Mouse (Mus musculus): ENCODE measurements at regions not wholly inside any gene's neighbourhood (a gene's known extent, or its start where the extent isn't known, plus 50 kb on each side); places are given as distances from the start of the nearest gene placed in this dataset.

DNA sequence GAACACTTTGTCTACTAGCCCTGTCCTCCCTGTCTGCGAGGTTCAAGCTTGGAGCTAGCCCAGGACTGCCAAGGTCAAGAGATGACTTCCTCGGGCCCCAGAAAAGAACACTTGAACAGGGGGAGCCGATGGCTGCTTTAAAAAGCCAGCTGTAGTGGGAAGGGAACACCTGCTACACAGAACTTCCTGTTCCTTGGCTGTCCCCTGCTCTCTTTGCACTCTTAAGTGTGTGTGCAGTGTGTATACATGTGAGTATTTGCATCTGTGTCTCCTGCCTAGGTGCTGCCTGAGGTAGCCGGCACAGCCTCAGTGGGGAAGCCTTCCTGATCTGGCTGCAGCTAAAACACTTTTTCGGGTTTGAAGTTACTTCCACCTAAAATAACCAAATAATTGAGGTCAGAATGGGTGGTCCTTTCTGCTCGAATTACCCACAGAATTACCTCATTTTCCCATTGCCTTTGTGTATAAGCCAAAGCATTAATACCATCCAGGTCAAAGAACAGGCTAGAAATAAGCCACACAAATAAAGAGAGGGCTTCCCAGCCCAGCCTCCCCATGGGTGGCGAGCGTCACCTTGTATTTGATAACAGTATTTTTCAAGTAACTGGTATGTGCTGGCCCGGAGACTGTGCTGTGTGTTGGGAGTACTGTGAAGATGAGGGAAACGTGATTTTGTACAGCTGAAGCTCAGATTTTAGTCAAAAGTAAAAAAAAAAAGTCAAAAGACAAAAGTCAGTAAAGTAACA is 84.2 kb upstream of the Lclat1 start:
- no peak overlapping the region for H3K4me3 ChIP-seq
- no peaks in the 10 kb centered on the region for H3K27me3 ChIP-seq (replicated peaks; ENCODE audit: low read depth, poor library complexity, severe bottlenecking)
- DNase-seq (ENCODE audit: low spot score): no peak
- WGBS: 60% methylated on average over 10 of the region's 10 CpGs
- no peaks in the 10 kb centered on the region for H3K9me3 ChIP-seq
- no peak overlapping the region for H3K27ac ChIP-seq (replicated peaks)
- H3K4me1 ChIP-seq: peaks cover 17% of the 10 kb centered on the region
- H3K36me3 ChIP-seq (replicated peaks): no peaks in the 10 kb centered on the region

DNA sequence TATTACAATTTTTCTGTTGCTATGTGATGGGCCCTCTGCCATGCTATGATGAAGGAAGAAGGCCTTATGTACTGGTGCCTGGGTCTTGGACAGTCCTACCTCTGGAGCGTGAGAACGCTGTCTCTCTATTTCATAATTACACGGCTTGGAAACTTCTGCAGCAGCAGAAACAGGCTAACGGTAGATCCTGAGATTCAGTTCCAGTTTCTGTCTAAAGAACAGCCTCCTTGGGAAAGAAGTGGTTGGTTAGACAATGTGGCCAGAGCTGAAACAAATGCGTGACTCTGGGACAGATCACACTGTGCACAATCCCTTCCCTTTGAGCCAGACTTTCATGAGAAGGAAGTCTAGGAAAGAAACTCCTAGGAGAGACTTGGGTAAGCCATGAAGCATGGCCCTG is 80.7 kb upstream of the Lclat1 start:
- no peak for DNase-seq (ENCODE audit: low spot score)
- H3K4me1 ChIP-seq: peaks cover 23% of the 10 kb centered on the region
- no peak overlapping the region for H3K4me3 ChIP-seq
- H3K9me3 ChIP-seq: no peaks in the 10 kb centered on the region
- 92% methylated on average over 5 of the region's 5 CpGs for WGBS
- 0 out of 2 replicates have a peak, but pooled peaks cover under 1% of the 10 kb centered on the region for H3K27me3 ChIP-seq (replicated peaks; ENCODE audit: low read depth, poor library complexity, severe bottlenecking)
- no peak overlapping the region for H3K27ac ChIP-seq (replicated peaks)
- no peaks in the 10 kb centered on the region for H3K36me3 ChIP-seq (replicated peaks)

DNA sequence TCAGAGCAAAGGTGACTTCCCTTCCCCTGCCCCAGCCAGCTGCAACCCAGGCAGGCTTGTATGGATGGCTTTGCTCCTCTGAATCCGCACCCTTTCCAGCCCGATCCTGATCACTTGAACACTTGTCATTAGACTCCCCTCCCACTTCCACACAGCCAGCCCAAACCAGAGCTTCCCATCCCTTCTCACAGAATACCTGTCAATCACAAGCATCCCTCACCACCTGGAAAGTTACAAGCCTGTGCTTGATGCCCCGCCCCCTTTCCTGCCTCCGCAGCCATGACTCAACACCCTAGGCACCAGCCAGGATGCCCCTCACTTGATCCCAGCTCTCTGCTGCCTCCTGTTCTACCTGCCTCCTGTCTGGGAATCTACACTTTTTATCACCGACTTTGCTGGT is 76.0 kb upstream of the Lclat1 start:
- 67% methylated on average over 5 of the region's 5 CpGs for WGBS
- no peak for DNase-seq (ENCODE audit: low spot score)
- Histone ChIP-seq H3K27ac (replicated peaks) (no peak overlapping the region), H3K27me3 (replicated peaks; ENCODE audit: low read depth, poor library complexity, severe bottlenecking) (0 out of 2 replicates have a peak, but pooled peaks cover 3% of the 10 kb centered on the region), H3K9me3 (no peaks in the 10 kb centered on the region), H3K4me3 (no peak overlapping the region), H3K36me3 (replicated peaks) (no peaks in the 10 kb centered on the region), H3K4me1 (peaks cover 28% of the 10 kb centered on the region)

DNA sequence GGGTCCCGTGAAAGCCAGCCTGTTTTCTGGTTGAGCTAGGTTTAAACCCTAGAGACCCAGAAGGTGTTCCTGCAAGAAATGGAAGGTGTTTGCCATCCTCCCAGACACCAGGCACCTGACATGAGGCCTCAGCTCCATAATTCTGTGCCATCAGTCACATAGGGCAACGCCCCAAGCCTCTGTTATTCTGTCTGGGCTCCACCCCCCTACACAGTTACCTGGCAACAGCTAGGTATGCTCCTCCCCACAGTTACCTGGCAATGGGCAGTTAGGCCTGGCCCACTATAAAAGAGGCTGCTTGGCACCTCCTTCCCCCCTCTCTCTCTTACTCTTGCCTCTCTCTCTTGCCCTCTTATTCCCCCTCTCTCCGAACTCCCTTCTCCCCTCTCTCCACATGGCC is 75.5 kb upstream of the Lclat1 start:
- Histone ChIP-seq H3K9me3 (no peaks in the 10 kb centered on the region), H3K4me3 (no peak overlapping the region), H3K4me1 (peaks cover 28% of the 10 kb centered on the region), H3K36me3 (replicated peaks) (no peaks in the 10 kb centered on the region), H3K27ac (replicated peaks) (no peak overlapping the region), H3K27me3 (replicated peaks; ENCODE audit: low read depth, poor library complexity, severe bottlenecking) (0 out of 2 replicates have a peak, but pooled peaks cover 3% of the 10 kb centered on the region)
- DNase-seq (ENCODE audit: low spot score): no peak
- 77% methylated on average over 3 of the region's 3 CpGs for WGBS

DNA sequence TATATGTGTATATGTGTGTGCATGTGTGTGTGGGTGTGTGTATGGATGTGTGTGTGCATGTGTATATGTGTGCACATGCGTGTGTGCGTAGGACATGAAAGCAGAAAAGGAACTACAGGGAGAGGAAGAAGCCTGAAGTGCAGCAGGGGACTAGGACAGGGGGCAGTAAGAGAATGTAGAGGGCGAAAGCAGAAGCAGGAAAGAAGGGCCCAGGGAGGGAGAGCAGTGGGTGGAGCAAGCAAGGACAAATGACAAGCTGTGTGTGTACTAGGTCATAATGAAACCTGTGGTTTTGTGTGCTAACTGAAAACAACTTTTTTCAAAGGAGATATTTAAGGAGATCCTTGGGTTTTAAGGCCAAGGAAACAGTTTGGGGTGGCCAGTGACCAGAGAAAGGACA is 73.4 kb upstream of the Lclat1 start:
- WGBS: 80% methylated on average over 3 of the region's 3 CpGs
- H3K27me3 ChIP-seq (replicated peaks; ENCODE audit: low read depth, poor library complexity, severe bottlenecking): 0 out of 2 replicates have a peak, but pooled peaks cover 3% of the 10 kb centered on the region
- H3K9me3 ChIP-seq: no peaks in the 10 kb centered on the region
- DNase-seq (ENCODE audit: low spot score): no peak
- peaks cover 28% of the 10 kb centered on the region for H3K4me1 ChIP-seq
- H3K4me3 ChIP-seq: no peak overlapping the region
- no peaks in the 10 kb centered on the region for H3K36me3 ChIP-seq (replicated peaks)
- H3K27ac ChIP-seq (replicated peaks): no peak overlapping the region

DNA sequence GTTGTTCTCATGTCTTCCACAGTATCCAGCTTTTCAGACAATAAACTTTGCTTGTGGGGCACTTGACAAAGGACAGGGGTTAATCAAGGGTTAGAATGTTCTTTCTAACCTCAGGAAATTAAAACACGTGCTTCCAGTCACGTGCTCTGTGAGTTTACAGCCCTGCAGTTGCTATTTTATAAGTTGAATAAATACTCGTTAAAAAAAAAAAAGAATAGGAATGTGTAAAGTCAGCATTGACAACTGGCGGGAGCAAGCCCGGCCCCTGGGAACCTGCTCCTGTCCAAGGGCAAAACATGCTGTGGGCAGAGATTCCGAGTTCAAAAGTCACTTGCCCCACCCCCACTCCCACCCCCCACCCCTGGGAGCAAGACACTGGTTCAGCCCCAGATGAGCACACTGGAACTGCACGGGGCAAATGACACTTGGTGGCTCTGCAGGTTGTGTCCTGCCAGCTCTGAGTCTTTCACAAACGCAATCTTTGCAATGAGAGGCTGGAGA is 72.8 kb upstream of the Lclat1 start:
- 0 out of 2 replicates have a peak overlapping the region, but pooled peaks have one; percentile 44 for H3K27ac ChIP-seq (replicated peaks)
- DNase-seq (ENCODE audit: low spot score): no peak
- no peaks in the 10 kb centered on the region for H3K36me3 ChIP-seq (replicated peaks)
- peaks cover 28% of the 10 kb centered on the region for H3K4me1 ChIP-seq
- no peaks in the 10 kb centered on the region for H3K9me3 ChIP-seq
- H3K4me3 ChIP-seq: no peak overlapping the region
- H3K27me3 ChIP-seq (replicated peaks; ENCODE audit: low read depth, poor library complexity, severe bottlenecking): 0 out of 2 replicates have a peak, but pooled peaks cover 3% of the 10 kb centered on the region
- WGBS: 37% methylated on average over 8 of the region's 8 CpGs

DNA sequence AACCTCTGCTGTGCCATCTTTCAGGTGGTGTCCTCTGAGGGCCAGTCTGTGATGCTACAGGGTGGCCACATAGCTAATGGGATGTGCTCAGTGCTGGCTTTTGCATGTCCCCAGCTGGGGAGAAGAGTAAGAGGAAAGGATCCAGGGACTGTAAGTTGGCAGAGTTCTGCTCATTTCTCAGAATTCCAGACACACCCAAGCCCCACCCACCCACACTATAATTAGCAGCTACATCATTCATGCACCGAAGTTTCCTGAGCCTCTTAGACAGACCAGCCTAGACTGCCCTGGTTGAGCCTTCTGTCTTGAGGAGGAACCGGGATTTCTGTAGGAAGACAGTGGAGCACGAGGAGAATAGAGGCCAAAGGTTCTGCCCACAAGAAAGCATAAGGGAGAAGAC is 70.9 kb upstream of the Lclat1 start:
- H3K4me1 ChIP-seq: peaks cover 25% of the 10 kb centered on the region
- H3K27ac ChIP-seq (replicated peaks): no peak overlapping the region
- no peaks in the 10 kb centered on the region for H3K36me3 ChIP-seq (replicated peaks)
- H3K9me3 ChIP-seq: no peaks in the 10 kb centered on the region
- H3K4me3 ChIP-seq: no peak overlapping the region
- WGBS: 80% methylated on average over 3 of the region's 3 CpGs
- H3K27me3 ChIP-seq (replicated peaks; ENCODE audit: low read depth, poor library complexity, severe bottlenecking): 0 out of 2 replicates have a peak, but pooled peaks cover 3% of the 10 kb centered on the region
- DNase-seq (ENCODE audit: low spot score): no peak

DNA sequence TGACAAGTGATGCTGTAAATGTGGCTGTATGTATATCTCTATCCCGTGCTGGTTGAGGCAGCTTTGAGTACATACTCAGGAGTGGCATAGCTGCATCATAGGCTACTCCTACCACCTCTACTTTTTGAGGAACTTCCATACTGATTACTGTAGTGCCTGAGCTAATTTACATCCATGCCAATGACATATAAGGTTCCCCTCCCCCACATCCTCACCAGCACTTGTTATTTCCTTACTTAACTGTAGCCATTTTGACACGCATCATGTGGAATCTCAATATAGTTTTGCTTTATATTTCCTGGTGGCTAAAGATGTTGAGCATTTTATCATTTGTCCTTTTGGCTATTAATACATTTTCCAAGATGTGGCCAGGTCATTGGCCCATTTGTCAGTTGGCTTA is 69.2 kb upstream of the Lclat1 start:
- Histone ChIP-seq H3K27me3 (replicated peaks; ENCODE audit: low read depth, poor library complexity, severe bottlenecking) (no peaks in the 10 kb centered on the region), H3K36me3 (replicated peaks) (no peaks in the 10 kb centered on the region), H3K4me3 (no peak overlapping the region), H3K27ac (replicated peaks) (no peak overlapping the region), H3K4me1 (peaks cover 17% of the 10 kb centered on the region), H3K9me3 (no peaks in the 10 kb centered on the region)
- WGBS: 87% methylated on average over 2 of the region's 2 CpGs
- DNase-seq (ENCODE audit: low spot score): no peak

DNA sequence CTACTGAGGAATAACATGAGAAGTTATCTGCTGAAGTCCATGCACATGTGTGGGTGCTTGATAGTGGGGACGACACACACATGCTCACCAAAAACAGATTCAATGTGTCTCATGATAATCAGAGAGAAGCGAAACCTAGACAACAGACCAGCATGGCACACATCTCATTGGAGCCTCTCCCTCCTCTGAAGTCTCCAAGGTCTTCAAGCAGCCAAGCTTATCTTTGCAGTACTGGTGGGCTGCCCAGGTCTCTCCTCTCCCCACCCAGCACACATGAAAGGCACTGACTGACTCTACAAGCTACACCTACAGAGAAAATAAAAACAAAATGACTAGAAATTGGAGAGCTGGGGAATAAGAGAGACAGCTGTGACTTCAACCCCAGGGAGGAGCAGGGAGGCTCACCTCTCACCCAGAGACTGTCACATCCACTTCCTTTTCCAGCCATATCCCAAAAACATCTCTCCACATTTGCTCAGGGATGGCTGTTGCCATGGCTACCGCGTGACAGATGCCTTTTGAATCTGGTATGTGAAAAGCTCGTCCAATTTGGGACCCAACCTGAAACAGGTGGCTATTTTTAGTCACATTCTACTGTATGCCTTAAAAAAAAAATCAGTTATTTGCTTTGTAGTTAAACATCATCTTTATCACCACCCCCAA is 62.7 kb upstream of the Lclat1 start:
- H3K4me1 ChIP-seq: no peaks in the 10 kb centered on the region
- no peaks in the 10 kb centered on the region for H3K36me3 ChIP-seq (replicated peaks)
- H3K27me3 ChIP-seq (replicated peaks; ENCODE audit: low read depth, poor library complexity, severe bottlenecking): no peaks in the 10 kb centered on the region
- H3K4me3 ChIP-seq: no peak overlapping the region
- no peak for DNase-seq (ENCODE audit: low spot score)
- WGBS: 83% methylated on average over 5 of the region's 5 CpGs
- no peaks in the 10 kb centered on the region for H3K9me3 ChIP-seq
- H3K27ac ChIP-seq (replicated peaks): no peak overlapping the region

DNA sequence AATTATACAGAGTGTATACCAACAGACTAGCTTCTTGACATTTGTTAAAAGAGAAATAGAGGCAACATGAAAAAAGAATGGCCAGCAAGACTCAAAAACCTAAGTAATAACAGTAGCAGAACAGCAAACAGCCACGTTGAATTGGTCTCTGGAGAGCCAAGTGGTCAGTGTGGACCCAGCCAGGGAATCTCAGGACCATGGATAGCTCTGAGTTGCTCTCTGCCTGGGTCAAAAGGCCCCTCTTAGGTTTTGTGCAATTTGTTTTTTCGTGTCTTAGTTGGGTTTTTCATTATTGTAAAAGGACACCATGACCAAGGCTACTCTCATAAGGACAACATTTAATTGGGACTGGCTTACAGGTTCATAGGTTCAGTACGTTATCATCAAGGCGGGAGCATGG is 60.8 kb upstream of the Lclat1 start:
- peak; percentile 36 for DNase-seq (ENCODE audit: low spot score)
- H3K4me3 ChIP-seq: no peak overlapping the region
- H3K27me3 ChIP-seq (replicated peaks; ENCODE audit: low read depth, poor library complexity, severe bottlenecking): no peaks in the 10 kb centered on the region
- H3K27ac ChIP-seq (replicated peaks): no peak overlapping the region
- no peaks in the 10 kb centered on the region for H3K36me3 ChIP-seq (replicated peaks)
- no peaks in the 10 kb centered on the region for H3K9me3 ChIP-seq
- WGBS: 54% methylated on average over 4 of the region's 4 CpGs
- no peaks in the 10 kb centered on the region for H3K4me1 ChIP-seq

DNA sequence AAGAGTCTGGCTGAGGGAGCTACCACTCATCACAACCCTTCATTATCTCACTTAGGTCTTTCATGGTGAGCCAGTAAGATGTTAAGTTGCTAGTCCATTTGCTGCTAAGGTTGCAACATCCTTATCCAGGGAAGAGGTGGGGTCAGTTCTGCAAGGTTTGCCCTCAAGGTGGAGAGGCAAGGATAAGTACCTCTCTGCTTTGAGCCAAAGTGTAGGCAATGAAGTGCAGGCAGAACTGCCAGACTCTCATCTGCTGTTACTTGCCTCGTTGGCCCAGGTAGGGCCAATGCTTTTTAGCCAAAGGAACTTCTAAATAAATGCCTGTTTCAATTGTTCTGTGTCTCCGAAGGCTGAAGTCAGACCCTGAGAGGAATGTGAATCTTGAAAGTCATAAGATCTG is 59.6 kb upstream of the Lclat1 start:
- DNase-seq (ENCODE audit: low spot score): no peak
- no peak overlapping the region for H3K27ac ChIP-seq (replicated peaks)
- WGBS: 77% methylated on average over 2 of the region's 2 CpGs

DNA sequence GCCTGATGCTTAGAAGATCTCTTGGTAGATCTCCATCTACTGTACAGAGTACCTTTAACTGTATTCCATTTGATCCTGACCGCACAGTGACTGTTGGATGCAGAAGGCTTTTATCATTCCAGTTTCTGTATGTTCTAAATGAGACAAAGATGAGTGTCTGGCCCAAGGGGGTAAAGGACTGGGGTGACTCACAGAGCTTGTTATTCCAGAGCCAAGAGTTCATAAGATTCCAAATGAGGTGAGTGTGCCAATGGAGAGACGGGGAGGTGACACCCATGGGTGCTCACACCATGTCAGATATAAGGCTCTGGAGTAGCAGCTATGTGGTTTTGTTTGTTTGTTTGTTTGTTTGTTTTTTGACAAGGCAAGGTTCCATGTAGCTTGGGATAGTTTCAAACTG is 54.8 kb upstream of the Lclat1 start:
- Histone ChIP-seq H3K4me3 (no peak overlapping the region), H3K9me3 (no peaks in the 10 kb centered on the region)

More for the DNA sequence above, 59.6 kb upstream of the Lclat1 start:
- no peaks in the 10 kb centered on the region for H3K36me3 ChIP-seq (replicated peaks)
- H3K9me3 ChIP-seq: no peaks in the 10 kb centered on the region
- no peaks in the 10 kb centered on the region for H3K4me1 ChIP-seq
- no peak overlapping the region for H3K4me3 ChIP-seq
- H3K27me3 ChIP-seq (replicated peaks; ENCODE audit: low read depth, poor library complexity, severe bottlenecking): no peaks in the 10 kb centered on the region

More for the DNA sequence above, 54.8 kb upstream of the Lclat1 start:
- DNase-seq (ENCODE audit: low spot score): no peak
- Histone ChIP-seq H3K4me1 (peaks cover 19% of the 10 kb centered on the region), H3K36me3 (replicated peaks) (no peaks in the 10 kb centered on the region), H3K27me3 (replicated peaks; ENCODE audit: low read depth, poor library complexity, severe bottlenecking) (no peaks in the 10 kb centered on the region), H3K27ac (replicated peaks) (no peak overlapping the region)
- 91% methylated on average over 2 of the region's 2 CpGs for WGBS
